Mouse (Mus musculus) midbrain, embryonic 13.5 days (tissue): ENCODE measurements around the gene Unc119b. TPM values are rescaled to one million over a fixed set of nuclear protein-coding genes. Genes with fewer than 3 reads are reported as not detected.
"Not testable (repeated sequence)": the region's sequence is repeated elsewhere in the genome, so short reads cannot be mapped to it uniquely, and the experiment has no call there.

Experiments
- ATAC-seq: fragments of 200-750 bp; cut with Nextera tagmentation; 2 replicates; pipeline ENCODE4 v1.8.0; 2017; ENCODE audit warnings: mild to moderate bottlenecking, moderate TSS enrichment, moderate library complexity
- H3K27ac ChIP-seq: fragments of 300-500 bp; sonication (generic); 2 replicates; pipeline ENCODE4 v1.5.1; 2015; ENCODE audit warnings: inconsistent platforms, mild to moderate bottlenecking, moderate library complexity
- H3K27me3 ChIP-seq: fragments of 300-500 bp; sonication (generic); 2 replicates; pipeline ENCODE4 v1.6.1; 2015; ENCODE audit warnings: mild to moderate bottlenecking, inconsistent platforms
- H3K36me3 ChIP-seq: fragments of 300-500 bp; sonication (generic); 2 replicates; pipeline ENCODE4 v1.6.1; 2015; ENCODE audit warnings: mild to moderate bottlenecking, inconsistent platforms
- H3K4me1 ChIP-seq: fragments of 300-500 bp; sonication (generic); replicated peaks from 2 replicates; pipeline ENCODE4 v1.6.1; 2015; ENCODE audit warnings: inconsistent platforms
- H3K4me2 ChIP-seq: fragments of 300-500 bp; sonication (generic); replicated peaks from 2 replicates; pipeline ENCODE4 v1.6.1; 2015; ENCODE audit warnings: moderate library complexity, mild to moderate bottlenecking, inconsistent platforms
- H3K4me3 ChIP-seq: fragments of 300-500 bp; sonication (generic); replicated peaks from 2 replicates; pipeline ENCODE4 v1.5.1; 2015; ENCODE audit warnings: mild to moderate bottlenecking, inconsistent platforms
- H3K9ac ChIP-seq: fragments of 300-500 bp; sonication (generic); replicated peaks from 2 replicates; pipeline ENCODE4 v1.6.1; 2015; ENCODE audit warnings: mild to moderate bottlenecking, inconsistent platforms
- H3K9me3 ChIP-seq: fragments of 300-500 bp; sonication (generic); 2 replicates; pipeline ENCODE4 v1.6.1; 2016; ENCODE audit warnings: mild to moderate bottlenecking, inconsistent platforms
- WGBS: fragments of 180-500 bp; shearing (Covaris S2); methylation state at CpG from one replicate; pipeline ENCODE4 v1.1.7; 2015; 5-methylcytosine and 5-hydroxymethylcytosine counted together
- polyA plus RNA-seq: library from polyadenylated mRNA; unstranded; fragments of >200 nt; fragmentation: Nextera tagmentation; extraction: Ambion mirVana; gene quantifications from 2 replicates; pipeline ENCODE4 v1.2.1, GENCODE M21; 2015

The Unc119b gene
- polyA plus RNA-seq, 1 experiment from 2014 or later: 43.4 TPM

GRCm38 (mm10) chr5:115073306-115073705 lies 61.5 kb downstream of the Unc119b start:
- peaks cover 15% of the 10 kb centered on the region for H3K36me3 ChIP-seq
- ATAC-seq, H3K9me3 ChIP-seq, H3K4me1 ChIP-seq, H3K4me2 ChIP-seq, H3K27ac ChIP-seq, H3K9ac ChIP-seq, H3K27me3 ChIP-seq, H3K4me3 ChIP-seq: not testable (repeated sequence)
- WGBS: 81% methylated on average over 8 of the region's 8 CpGs

Other genes with a start within 250 kb of the Unc119b start
- 2.1 and 2.2 TPM in 2 replicates for gene Oasl2, start 238.0 kb downstream of the Unc119b start, polyA plus RNA-seq
- 0.28 TPM in 1 of 2 replicates, not detected in the other for gene Oasl1, start 211.7 kb downstream of the Unc119b start, polyA plus RNA-seq
- 87.9 and 91.5 TPM in 2 replicates for gene 2210016L21Rik, start 192.8 kb downstream of the Unc119b start, polyA plus RNA-seq
- 0.06 TPM in 1 of 2 replicates, not detected in the other for gene Hnf1a, start 163.9 kb downstream of the Unc119b start, polyA plus RNA-seq
- 17.6 TPM in 2 replicates for gene Sppl3, start 123.8 kb downstream of the Unc119b start, polyA plus RNA-seq
- gene Gm10401, start 36.7 kb downstream of the Unc119b start, polyA plus RNA-seq: 39.0 and 41.9 TPM in 2 replicates
- gene Acads, start 15.6 kb downstream of the Unc119b start, polyA plus RNA-seq: 21.0 and 25.1 TPM in 2 replicates
- gene Mlec, start 23.2 kb upstream of the Unc119b start, polyA plus RNA-seq: 21.1 and 25.3 TPM in 2 replicates
- gene Cabp1, start 59.4 kb upstream of the Unc119b start, polyA plus RNA-seq: 2.0 and 2.7 TPM in 2 replicates
- gene Pop5, start 100.9 kb upstream of the Unc119b start, polyA plus RNA-seq: 87.7 and 110 TPM in 2 replicates
- gene Rnf10, start 137.9 kb upstream of the Unc119b start, polyA plus RNA-seq: 146 and 160 TPM in 2 replicates
- 51.8 and 56.8 TPM in 2 replicates for gene Coq5, start 144.7 kb upstream of the Unc119b start, polyA plus RNA-seq
- gene Dynll1, start 166.0 kb upstream of the Unc119b start, polyA plus RNA-seq: 1,401 and 1,414 TPM in 2 replicates
- gene Srsf9, start 192.2 kb upstream of the Unc119b start, polyA plus RNA-seq: 193 and 203 TPM in 2 replicates
- 34.2 and 37.0 TPM in 2 replicates for gene Gatc, start 206.2 kb upstream of the Unc119b start, polyA plus RNA-seq
- gene Triap1, start 206.2 kb upstream of the Unc119b start, polyA plus RNA-seq: 54.2 and 56.7 TPM in 2 replicates
- gene Cox6a1, start 214.0 kb upstream of the Unc119b start, polyA plus RNA-seq: 973 and 974 TPM in 2 replicates